Mouse (Mus musculus) megakaryocyte, embryonic 14.5 days (primary cell): Measurements from ENCODE around the gene Gm26566. TPM values are rescaled to one million over a fixed set of nuclear protein-coding genes. Genes with fewer than 3 reads are reported as not detected.

Experiments
- H3K27me3 ChIP-seq: replicated peaks from 2 replicates; pipeline ENCODE3; 2012; ENCODE audit warnings: inconsistent platforms
- H3K36me3 ChIP-seq: replicated peaks from 2 replicates; pipeline ENCODE3; 2012; ENCODE audit warnings: low read length, inconsistent platforms, mixed read lengths
- H3K4me1 ChIP-seq: 2 replicates; pipeline ENCODE4 v1.6.1; 2012; ENCODE audit warnings: inconsistent platforms
- H3K4me3 ChIP-seq: replicated peaks from 2 replicates; pipeline ENCODE3; 2012; ENCODE audit warnings: moderate library complexity, mild to moderate bottlenecking, inconsistent platforms
- H3K9me3 ChIP-seq: 2 replicates; pipeline ENCODE4 v1.6.1; 2012; ENCODE audit warnings: inconsistent platforms
- FLI1 ChIP-seq: IDR thresholded peaks from 2 replicates; pipeline ENCODE4 v1.6.1; 2012; ENCODE audit warnings: low read length, inconsistent platforms, mixed read lengths
- GATA1 ChIP-seq: IDR thresholded peaks from 3 replicates; pipeline ENCODE4 v1.6.1; 2012; ENCODE audit warnings: mixed read lengths, low read length, inconsistent platforms, borderline replicate concordance
- polyA plus RNA-seq: library from polyadenylated mRNA; stranded (reverse); fragments of >175 nt; gene quantifications from 2 replicates; pipeline ENCODE4 v1.2.3, GENCODE M21; 2012; ENCODE audit warnings: low replicate concordance; ENCODE audit not compliant: insufficient read depth

Gene Gm26566
- polyA plus RNA-seq = 0.27 TPM in 1 of 2 replicates, not detected in the other

DNA sequence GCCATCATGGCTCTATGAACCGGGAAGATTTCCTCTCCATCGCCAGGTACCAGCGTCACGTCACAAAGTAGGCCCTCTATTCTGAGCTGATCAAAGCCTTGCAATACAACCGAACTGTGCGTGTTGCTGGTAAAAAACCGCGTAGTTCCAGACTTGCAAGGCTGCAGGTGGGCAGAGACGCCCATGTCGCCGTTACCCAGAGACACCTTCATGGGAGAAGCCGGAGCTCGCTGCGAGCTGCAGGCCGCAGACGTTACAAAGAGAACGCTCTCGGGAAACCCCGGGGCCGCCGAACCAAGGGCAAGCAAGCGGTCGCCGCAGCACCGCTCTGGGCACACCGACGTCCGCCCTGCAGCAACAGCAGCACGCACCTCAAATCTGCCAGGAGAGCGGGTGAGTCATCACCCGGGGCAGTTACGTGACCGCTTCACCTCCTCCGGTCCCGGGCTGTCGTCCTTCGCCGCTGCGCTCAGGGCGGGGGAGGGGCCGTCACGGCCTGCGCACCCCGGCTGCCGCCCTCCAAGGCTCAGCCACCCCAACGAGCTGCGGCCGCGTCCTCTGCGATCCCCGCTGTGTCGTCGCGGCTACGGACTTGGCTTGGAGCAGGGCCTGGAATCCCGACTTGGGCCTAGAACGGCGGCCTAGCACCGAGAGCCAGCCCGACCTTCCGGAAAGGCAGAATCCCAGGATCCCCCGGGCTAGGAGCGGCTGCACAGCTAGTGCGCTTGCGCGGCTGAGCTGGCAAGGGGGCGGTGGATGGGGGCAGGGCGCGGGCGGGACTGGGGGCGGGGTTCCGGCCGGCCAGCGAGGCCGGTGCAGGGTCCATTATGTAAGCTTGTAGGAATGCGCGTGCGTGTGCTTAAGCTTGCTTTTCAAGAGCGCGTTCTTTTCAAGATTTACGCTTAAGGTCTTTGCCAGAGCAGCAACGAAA, at the start of gene Gm26566, which contains the start of gene Klhl9:
Gm26566 (plus strand) TSS at position 15 of the 931 bp plus-strand sequence.
Klhl9 (minus strand) TSS at position 675 of the 931 bp plus-strand sequence.
- TF ChIP-seq GATA1 (no peak), FLI1 (no peak)
- H3K4me3 ChIP-seq = peak within 1 kb of the TSS; percentile 99
- peaks cover 42% of the 10 kb centered on the region for H3K4me1 ChIP-seq
- H3K9me3 ChIP-seq = no peaks in the 10 kb centered on the region
- H3K36me3 ChIP-seq = peaks cover 32% of the 10 kb centered on the region
- no peaks in the 10 kb centered on the region for H3K27me3 ChIP-seq

GRCm38 (mm10) chr4:88676824-88677223, 44.8 kb upstream of the Gm26566 start, which contains the start of gene Ifna16:
Gene Ifna16, minus strand, starts transcription at chr4:88676924.
- Histone ChIP-seq H3K4me1 (peaks cover 14% of the 10 kb centered on the region), H3K36me3 (no peaks in the 10 kb centered on the region), H3K4me3 (no peak within 1 kb of the TSS), H3K9me3 (no peaks in the 10 kb centered on the region), H3K27me3 (peaks cover 2% of the 10 kb centered on the region)
- TF ChIP-seq GATA1 = no peak
- no peak for TF ChIP-seq FLI1

- peaks cover 2% of the 10 kb centered on the region for H3K27me3 ChIP-seq
- peak overlapping the region; percentile 74 for H3K4me3 ChIP-seq
- H3K36me3 ChIP-seq = no peaks in the 10 kb centered on the region
- H3K9me3 ChIP-seq = no peaks in the 10 kb centered on the region
- peaks cover 21% of the 10 kb centered on the region for H3K4me1 ChIP-seq
- TF ChIP-seq FLI1 = no peak
- no peak for TF ChIP-seq GATA1
Observed at GRCm38 (mm10) chr4:88680362-88680761, 41.2 kb upstream of the Gm26566 start.

DNA sequence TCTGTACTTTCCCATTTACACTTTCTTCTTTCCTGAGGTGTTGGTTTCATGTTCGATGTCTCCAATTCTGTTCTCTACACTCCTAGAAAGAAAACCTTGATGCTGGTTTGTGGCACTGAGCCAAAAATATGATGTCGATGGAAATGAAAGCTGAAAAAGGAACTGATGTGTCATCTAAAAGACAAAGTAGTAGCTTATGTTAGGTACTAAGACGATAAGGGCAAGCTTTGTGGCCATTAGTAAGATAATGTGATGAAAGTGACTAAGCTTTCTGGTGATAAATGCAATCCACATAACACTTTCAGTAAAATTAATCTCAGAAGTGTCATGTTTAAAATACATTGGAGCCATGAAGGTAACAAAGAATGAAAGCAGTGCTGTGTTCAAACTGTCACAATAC, 40.3 kb upstream of the Gm26566 start:
- Histone ChIP-seq H3K4me3 (no peak overlapping the region), H3K4me1 (peaks cover 21% of the 10 kb centered on the region), H3K9me3 (no peaks in the 10 kb centered on the region), H3K27me3 (peaks cover 1% of the 10 kb centered on the region), H3K36me3 (no peaks in the 10 kb centered on the region)
- TF ChIP-seq GATA1 = no peak
- no peak for TF ChIP-seq FLI1

- Histone ChIP-seq H3K36me3 (no peaks in the 10 kb centered on the region), H3K4me1 (peaks cover 21% of the 10 kb centered on the region), H3K27me3 (no peaks in the 10 kb centered on the region), H3K4me3 (no peak within 1 kb of the TSS), H3K9me3 (no peaks in the 10 kb centered on the region)
- TF ChIP-seq GATA1 (no peak), FLI1 (no peak)
Observed at GRCm38 (mm10) chr4:88683812-88684211, 37.8 kb upstream of the Gm26566 start, which contains the start of gene Ifna2. Gene Ifna2, minus strand, starts transcription at chr4:88683912.

GRCm38 (mm10) chr4:88691259-88691658, 30.3 kb upstream of the Gm26566 start, which contains the start of gene Ifnab:
Gene Ifnab, minus strand, starts transcription at chr4:88691359.
- H3K4me3 ChIP-seq = no peak within 1 kb of the TSS
- H3K36me3 ChIP-seq = no peaks in the 10 kb centered on the region
- TF ChIP-seq FLI1 (no peak), GATA1 (no peak)
- no peaks in the 10 kb centered on the region for H3K27me3 ChIP-seq
- H3K4me1 ChIP-seq = peaks cover 44% of the 10 kb centered on the region
- no peaks in the 10 kb centered on the region for H3K9me3 ChIP-seq

DNA sequence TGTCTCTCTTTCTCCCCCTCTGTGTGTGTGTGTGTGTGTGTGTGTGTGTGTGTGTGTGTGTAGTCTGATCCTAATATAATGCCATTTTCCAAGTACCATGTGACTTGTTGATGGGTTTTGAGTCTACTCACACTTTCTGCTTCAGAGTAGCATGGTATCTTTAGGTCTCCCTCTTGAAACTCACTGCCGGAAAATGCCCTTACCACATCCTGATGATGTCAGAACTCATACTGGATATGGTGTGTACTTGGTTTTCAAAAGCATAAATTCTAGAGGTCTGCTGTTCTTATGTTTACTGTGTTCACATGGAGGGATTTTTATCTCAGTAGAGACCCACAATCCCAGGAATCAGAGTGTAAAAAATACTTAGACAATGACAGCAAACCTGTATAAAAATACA, 29.1 kb upstream of the Gm26566 start:
- Histone ChIP-seq H3K36me3 (no peaks in the 10 kb centered on the region), H3K9me3 (no peaks in the 10 kb centered on the region), H3K27me3 (no peaks in the 10 kb centered on the region), H3K4me3 (no peak overlapping the region), H3K4me1 (peaks cover 57% of the 10 kb centered on the region)
- TF ChIP-seq GATA1 (no peak), FLI1 (no peak)

DNA sequence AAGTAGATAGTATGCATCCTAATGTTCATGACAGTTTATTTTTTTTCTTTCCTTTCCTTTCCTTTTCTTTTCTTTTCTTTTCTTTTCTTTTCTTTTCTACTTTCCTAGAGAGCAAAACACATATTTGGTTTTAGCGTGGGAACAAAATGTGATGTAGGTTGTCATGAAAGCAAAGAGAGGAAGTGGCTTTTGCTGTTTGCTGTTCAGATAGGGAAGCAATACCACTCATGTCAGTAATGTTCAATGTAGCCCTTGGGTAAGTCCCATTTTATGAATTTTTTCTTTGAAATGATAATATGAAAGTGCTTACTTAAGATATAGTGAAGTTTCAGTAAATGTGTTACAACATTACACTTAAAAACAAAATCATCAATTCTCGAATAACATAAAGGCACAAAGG, 28.2 kb upstream of the Gm26566 start:
- H3K27me3 ChIP-seq = no peaks in the 10 kb centered on the region
- H3K4me3 ChIP-seq = peak overlapping the region; percentile 23
- no peak for TF ChIP-seq FLI1
- TF ChIP-seq GATA1 = no peak; the same call in 2 of the 3 replicates
- H3K9me3 ChIP-seq = no peaks in the 10 kb centered on the region
- H3K4me1 ChIP-seq = peaks cover 64% of the 10 kb centered on the region
- no peaks in the 10 kb centered on the region for H3K36me3 ChIP-seq

GRCm38 (mm10) chr4:88696237-88696884, 25.2 kb upstream of the Gm26566 start:
- H3K9me3 ChIP-seq = no peaks in the 10 kb centered on the region
- H3K36me3 ChIP-seq = no peaks in the 10 kb centered on the region
- H3K4me3 ChIP-seq = no peak overlapping the region
- H3K4me1 ChIP-seq = peaks cover 81% of the 10 kb centered on the region
- H3K27me3 ChIP-seq = no peaks in the 10 kb centered on the region
- TF ChIP-seq FLI1 (no peak), GATA1 (no peak)
